45 mouse cellular contexts compared by ENCODE assay signal in genomic region chr1:74169721-74170120, GRCm38 (mm10). TPM values are rescaled to one million over a fixed set of nuclear protein-coding genes. Genes with fewer than 3 reads are reported as not detected.
"Had no signal": no experiment of that assay in that cellular context is flagged by ENCODE, and none has a peak within 500 bp of the region (broad histone marks: within the 10 kb centered on the region; RNA-seq: fewer than 3 reads in every experiment).

No protein-coding gene starts in this region.

- H3K4me2 ChIP-seq: limb, embryonic 12.5 days; limb, embryonic 13.5 days; limb, embryonic 15.5 days; liver, embryonic 11.5 days; liver, embryonic 12.5 days; liver, embryonic 13.5 days; liver, embryonic 15.5 days; lung, embryonic 14.5 days; lung, embryonic 15.5 days; midbrain, embryonic 12.5 days; midbrain, embryonic 13.5 days; midbrain, embryonic 15.5 days; neural tube, embryonic 12.5 days had no signal

- DNase-seq: left cerebral cortex, postnatal 4 days; liver; liver, embryonic 13.5 days; liver, postnatal 0 days; lung, adult 18-20 months; lung, adult 2 months; lung, embryonic 14.5 days; lung, postnatal 10 days; lung, postnatal 14 days; lung, postnatal 36 days; lung, postnatal 4 days had no signal

- H3K27ac ChIP-seq: limb, embryonic 10.5 days; limb, embryonic 12.5 days; limb, embryonic 13.5 days; limb, embryonic 15.5 days; liver, embryonic 12.5 days; liver, embryonic 13.5 days; liver, embryonic 14.5 days; liver, embryonic 15.5 days; lung, embryonic 15.5 days; macrophage; midbrain, embryonic 10.5 days; midbrain, embryonic 12.5 days; midbrain, embryonic 13.5 days; midbrain, embryonic 15.5 days; neural tube, embryonic 12.5 days had no signal

- H3K36me3 ChIP-seq: limb, embryonic 10.5 days; limb, embryonic 12.5 days; limb, embryonic 13.5 days; limb, embryonic 15.5 days; liver, embryonic 12.5 days; liver, embryonic 13.5 days; liver, embryonic 15.5 days; lung, embryonic 15.5 days; midbrain, embryonic 10.5 days; midbrain, embryonic 12.5 days; midbrain, embryonic 13.5 days; midbrain, embryonic 15.5 days; neural tube, embryonic 12.5 days had no signal

- H3K9me3 ChIP-seq: limb, embryonic 10.5 days; limb, embryonic 12.5 days; limb, embryonic 13.5 days; limb, embryonic 15.5 days; liver, embryonic 12.5 days; liver, embryonic 13.5 days; liver, embryonic 15.5 days; lung, embryonic 15.5 days; megakaryocyte, embryonic 14.5 days; midbrain, embryonic 10.5 days; midbrain, embryonic 12.5 days; midbrain, embryonic 13.5 days; midbrain, embryonic 15.5 days; neural tube, embryonic 12.5 days had no signal

- H3K4me1 ChIP-seq: limb, embryonic 10.5 days; limb, embryonic 12.5 days; limb, embryonic 13.5 days; limb, embryonic 15.5 days; lung, embryonic 15.5 days; midbrain, embryonic 10.5 days; midbrain, embryonic 12.5 days; midbrain, embryonic 13.5 days; midbrain, embryonic 15.5 days; neural tube, embryonic 12.5 days had no signal

- H3K27me3 ChIP-seq: limb, embryonic 12.5 days; limb, embryonic 13.5 days; limb, embryonic 15.5 days; liver, embryonic 12.5 days; liver, embryonic 13.5 days; liver, embryonic 15.5 days; lung, embryonic 15.5 days; megakaryocyte, embryonic 14.5 days; midbrain, embryonic 12.5 days; midbrain, embryonic 13.5 days; midbrain, embryonic 15.5 days; neural tube, embryonic 12.5 days had no signal

- ATAC-seq: liver, embryonic 12.5 days; liver, postnatal 0 days; lung, postnatal 0 days; midbrain, embryonic 13.5 days; midbrain, embryonic 15.5 days; midbrain, embryonic 16.5 days had no signal

- H3K4me3 ChIP-seq: limb, embryonic 10.5 days; limb, embryonic 12.5 days; limb, embryonic 13.5 days; limb, embryonic 15.5 days; liver, embryonic 12.5 days; liver, embryonic 13.5 days; liver, embryonic 15.5 days; lung, embryonic 15.5 days; megakaryocyte, embryonic 14.5 days; midbrain, embryonic 10.5 days; midbrain, embryonic 12.5 days; midbrain, embryonic 13.5 days; midbrain, embryonic 15.5 days; myocyte; neural tube, embryonic 12.5 days had no signal

- H3K9ac ChIP-seq: limb, embryonic 12.5 days; limb, embryonic 13.5 days; limb, embryonic 15.5 days; liver, embryonic 12.5 days; liver, embryonic 13.5 days; liver, embryonic 14.5 days; liver, embryonic 15.5 days; liver, postnatal 0 days; lung, embryonic 14.5 days; lung, embryonic 15.5 days; midbrain, embryonic 12.5 days; midbrain, embryonic 13.5 days; midbrain, embryonic 15.5 days; neural tube, embryonic 12.5 days had no signal

RNA-seq across cellular contexts. Expression of gene Cxcr2, which starts 15.9 kb away (rescaled TPM):
- total RNA-seq: left cerebral cortex, postnatal 10 days; left cerebral cortex, postnatal 25 days; liver, adult 2 months had no signal
- polyA plus RNA-seq: myocyte had no signal

RNA-seq across cellular contexts. Expression of gene Cxcr1, which starts 24.7 kb away (rescaled TPM):
- total RNA-seq: left cerebral cortex, adult 8-10 months; left cerebral cortex, postnatal 10 days; left cerebral cortex, postnatal 14 days; left cerebral cortex, postnatal 25 days; left cerebral cortex, postnatal 36 days; left cerebral cortex, postnatal 4 days; liver, adult 2 months; megakaryocyte progenitor cell, adult 5-6 weeks; megakaryocyte-erythroid progenitor cell, adult 5-6 weeks; midbrain, postnatal 0 days; monocyte, adult 5-6 weeks had no signal
- polyA plus RNA-seq: limb, embryonic 11.5 days; limb, embryonic 12.5 days; limb, embryonic 13.5 days; limb, embryonic 14.5 days; limb, embryonic 15.5 days; liver, adult 2 months; liver, embryonic 11.5 days; liver, embryonic 12.5 days; liver, embryonic 13.5 days; liver, embryonic 14.5 days; liver, embryonic 15.5 days; liver, postnatal 0 days; lung, embryonic 14.5 days; lung, embryonic 15.5 days; lung, embryonic 16.5 days; lung, postnatal 0 days; macrophage; midbrain, embryonic 10.5 days; midbrain, embryonic 12.5 days; midbrain, embryonic 13.5 days; midbrain, embryonic 15.5 days; midbrain, embryonic 16.5 days; midbrain, postnatal 0 days; myocyte; neural tube, embryonic 11.5 days; neural tube, embryonic 12.5 days had no signal

RNA-seq across cellular contexts. Expression of gene Rufy4, which starts 44.4 kb away (rescaled TPM):
- total RNA-seq: left cerebral cortex, adult 8-10 months; left cerebral cortex, postnatal 25 days; left cerebral cortex, postnatal 36 days; midbrain, postnatal 0 days had no signal
- polyA plus RNA-seq: liver, embryonic 15.5 days; liver, embryonic 16.5 days; macrophage; myocyte had no signal
